Mouse (Mus musculus) left cerebral cortex, adult 9 months (tissue): ENCODE measurements around the gene Aqp9.
"Not testable (repeated sequence)": the region's sequence is repeated elsewhere in the genome, so short reads cannot be mapped to it uniquely, and the experiment has no call there.

Experiments used
- DNase-seq, 2 experiments: peaks; one replicate each; pipeline ENCODE4 v3.0.0; 2022; ENCODE audit warnings: low spot score in 2 of 2

Gene Aqp9

GRCm38 (mm10) chr9:71140205-71140604, 28.3 kb downstream of the Aqp9 start:
- no peak for DNase-seq

- no peak for DNase-seq
These were observed 29.5 kb downstream of the Aqp9 start for GRCm38 (mm10) chr9:71138936-71139335.

GRCm38 (mm10) chr9:71137267-71137945, 31.1 kb downstream of the Aqp9 start:
- DNase-seq = no peak

GRCm38 (mm10) chr9:71135073-71135472, 33.4 kb downstream of the Aqp9 start:
- no peak for DNase-seq

GRCm38 (mm10) chr9:71133190-71133589, 35.3 kb downstream of the Aqp9 start:
- no peak for DNase-seq

- DNase-seq = no peak
These were observed 36.7 kb downstream of the Aqp9 start for GRCm38 (mm10) chr9:71131822-71132221.

- peak in 1 of 2 experiments; percentile 70 for DNase-seq
These were observed 39.6 kb downstream of the Aqp9 start for GRCm38 (mm10) chr9:71128911-71129310.

- DNase-seq = peak in 1 of 2 experiments; percentile 49
These were observed 42.3 kb downstream of the Aqp9 start for GRCm38 (mm10) chr9:71126205-71126604.

- DNase-seq = not testable (repeated sequence)
These were observed 45.4 kb downstream of the Aqp9 start for GRCm38 (mm10) chr9:71123095-71123494.

- no peak for DNase-seq
These were observed 47.6 kb downstream of the Aqp9 start for GRCm38 (mm10) chr9:71120924-71121323.

- DNase-seq = no peak
These were observed 55.3 kb downstream of the Aqp9 start for GRCm38 (mm10) chr9:71113166-71113565.

- no peak for DNase-seq
These were observed 65.0 kb downstream of the Aqp9 start for GRCm38 (mm10) chr9:71103521-71103920.

GRCm38 (mm10) chr9:71094066-71094465, 74.4 kb downstream of the Aqp9 start:
- no peak for DNase-seq

GRCm38 (mm10) chr9:71092038-71092437, 76.4 kb downstream of the Aqp9 start:
- peak in 1 of 2 experiments; percentile 59 for DNase-seq

GRCm38 (mm10) chr9:71079201-71079600, 89.3 kb downstream of the Aqp9 start:
- no peak for DNase-seq

- DNase-seq = no peak
These were observed 91.1 kb downstream of the Aqp9 start for GRCm38 (mm10) chr9:71077251-71077825.

GRCm38 (mm10) chr9:71076201-71076648, 92.3 kb downstream of the Aqp9 start:
- peak; percentile 46 to 77 for DNase-seq

GRCm38 (mm10) chr9:71073831-71074230, 94.7 kb downstream of the Aqp9 start:
- DNase-seq = no peak

GRCm38 (mm10) chr9:71073076-71073475, 95.4 kb downstream of the Aqp9 start:
- DNase-seq = no peak

GRCm38 (mm10) chr9:71072502-71072901, 96.0 kb downstream of the Aqp9 start:
- DNase-seq = no peak

GRCm38 (mm10) chr9:71071581-71072330, 96.7 kb downstream of the Aqp9 start:
- DNase-seq = no peak

GRCm38 (mm10) chr9:71070628-71071027, 97.9 kb downstream of the Aqp9 start:
- no peak for DNase-seq
